In the genomic region with DNA sequence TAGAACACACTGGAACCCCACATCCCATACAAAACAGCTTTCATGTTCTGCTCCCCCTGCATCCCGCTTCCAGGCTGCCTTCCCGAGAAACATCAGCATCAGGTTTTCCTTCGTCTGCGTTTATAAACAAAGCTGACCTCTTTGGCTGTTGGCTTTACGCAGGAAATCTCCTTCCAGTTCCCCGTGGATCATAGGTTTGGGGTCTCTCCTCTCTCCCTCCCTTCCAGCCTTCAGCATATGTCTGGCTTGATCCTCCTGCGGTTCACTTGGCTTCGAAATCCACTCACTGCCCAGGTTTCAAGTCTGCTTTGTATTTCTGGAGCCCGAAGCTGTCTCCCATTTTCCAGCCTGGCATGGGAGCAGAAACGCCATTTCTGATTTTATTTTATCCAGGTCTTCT, we compare ENCODE assay signal across 24 mouse cellular contexts. TPM values are rescaled to one million over a fixed set of nuclear protein-coding genes. Genes with fewer than 3 reads are reported as not detected.
DNase-seq lines count a peak whose midpoint lies in the region; ATAC-seq and TF ChIP-seq lines count a peak whose summit lies in the region.
"Had no signal": no experiment of that assay in that cellular context is flagged by ENCODE, and none has a peak within 500 bp of the region (broad histone marks: within the 10 kb centered on the region; RNA-seq: fewer than 3 reads in every experiment).

No protein-coding gene starts in this region.

- H3K27ac ChIP-seq in olfactory bulb, adult 2 months (ENCODE audit: insufficient read depth, low read depth, low read length) = 0 out of 2 replicates have a peak overlapping the region, but pooled peaks have one; percentile 16
- no peak overlapping the region for H3K27ac ChIP-seq in kidney, embryonic 16.5 days (ENCODE audit: low read length)
- H3K27ac ChIP-seq: embryonic facial prominence, embryonic 10.5 days; heart, embryonic 15.5 days; hindbrain, embryonic 15.5 days; midbrain, embryonic 10.5 days had no signal

- DNase-seq in cerebellum, adult 11 months = peak; percentile 62
- DNase-seq in cerebellum, postnatal 4 days (ENCODE audit: low spot score in 2 of 2) = no peak
- DNase-seq in left cerebral cortex, postnatal 4 days = peak; percentile 51
- DNase-seq in left cerebral cortex, postnatal 10 days (ENCODE audit: extremely low spot score in 1 of 2, low spot score in 2 of 2) = no peak
- peak; percentile 84 for DNase-seq in cerebellum, adult 9-11 months
- DNase-seq in liver = no peak
- DNase-seq: adrenal gland, postnatal 36 days; forebrain, postnatal 0 days; gastrocnemius, postnatal 14 days; heart, postnatal 36 days; kidney, adult 2 months; kidney, postnatal 10 days; layer of hippocampus, postnatal 36 days; liver, postnatal 0 days; lung, postnatal 10 days; right cerebral cortex, postnatal 14 days; spleen, adult 18-20 months had no signal

- ATAC-seq in kidney, embryonic 16.5 days (ENCODE audit: low FRiP score, low TSS enrichment) = no peak
- ATAC-seq: forebrain, postnatal 0 days; liver, postnatal 0 days had no signal

- no peak overlapping the region for H3K4me3 ChIP-seq in olfactory bulb, adult 2 months (ENCODE audit: insufficient read depth, low read depth, low read length)
- no peak overlapping the region for H3K4me3 ChIP-seq in kidney, embryonic 16.5 days (ENCODE audit: low read length)
- H3K4me3 ChIP-seq: embryonic facial prominence, embryonic 10.5 days; heart, embryonic 15.5 days; hindbrain, embryonic 15.5 days; midbrain, embryonic 10.5 days had no signal

- TF ChIP-seq CTCF in olfactory bulb, adult 2 months (IDR thresholded peaks at IDR 0.05; ENCODE audit: insufficient read depth, low read depth, low read length) = no peak

- WGBS in olfactory bulb, adult 2 months = 60% methylated on average over 10 of the region's 10 CpGs
- WGBS in kidney, embryonic 16.5 days = 30% methylated on average over 10 of the region's 10 CpGs

- H3K36me3 ChIP-seq in kidney, embryonic 16.5 days (ENCODE audit: insufficient read depth, low read length) = no peaks in the 10 kb centered on the region
- H3K36me3 ChIP-seq: embryonic facial prominence, embryonic 10.5 days; heart, embryonic 15.5 days; midbrain, embryonic 10.5 days had no signal

- intact Hi-C loops in left cerebral cortex, postnatal 4 days (cut with DNase I) = no loop called here
- intact Hi-C loops in left cerebral cortex, postnatal 10 days (cut with DNase I) = no loop called here

- no peak overlapping the region for H3K9ac ChIP-seq in kidney, embryonic 16.5 days (replicated peaks; ENCODE audit: low read length)
- H3K9ac ChIP-seq: forebrain, postnatal 0 days; heart, embryonic 15.5 days; hindbrain, embryonic 15.5 days; liver, postnatal 0 days had no signal

- peaks cover 28% of the 10 kb centered on the region for H3K4me1 ChIP-seq in olfactory bulb, adult 2 months (ENCODE audit: control insufficient read depth, insufficient read depth, low read length)
- no peaks in the 10 kb centered on the region for H3K4me1 ChIP-seq in kidney, embryonic 16.5 days (ENCODE audit: insufficient read depth, low read length)
- H3K4me1 ChIP-seq: heart, embryonic 15.5 days had no signal

- H3K4me2 ChIP-seq in kidney, embryonic 16.5 days (replicated peaks; ENCODE audit: low read depth, low read length) = no peak overlapping the region
- H3K4me2 ChIP-seq: heart, embryonic 15.5 days; hindbrain, embryonic 15.5 days had no signal

- TF ChIP-seq POLR2A in olfactory bulb, adult 2 months (IDR thresholded peaks at IDR 0.05; ENCODE audit: insufficient read depth, low read depth, low read length) = no peak

- peaks cover 54% of the 10 kb centered on the region for H3K27me3 ChIP-seq in kidney, embryonic 16.5 days (ENCODE audit: insufficient read depth, low read length)

- no peaks in the 10 kb centered on the region for H3K9me3 ChIP-seq in kidney, embryonic 16.5 days (ENCODE audit: low read length)
- H3K9me3 ChIP-seq: embryonic facial prominence, embryonic 10.5 days; heart, embryonic 15.5 days; hindbrain, embryonic 15.5 days; midbrain, embryonic 10.5 days had no signal

RNA-seq across cellular contexts. Expression of gene Smim12, which starts 20.3 kb away (rescaled TPM):
- total RNA-seq in left cerebral cortex, postnatal 4 days (2021) = 10 to 100 TPM; 27.1 to 29.3 TPM
- total RNA-seq in left cerebral cortex, postnatal 10 days (2021) = 10 to 100 TPM; 40.5 to 42.9 TPM
- not detected in 2 replicates for polyA plus RNA-seq in olfactory bulb, adult 2 months (2012; ENCODE audit: insufficient read depth, insufficient read length, low replicate concordance, missing spikeins)
- 66.6 and 74.9 TPM in 2 replicates for polyA plus RNA-seq in kidney, embryonic 16.5 days (2015; fragmentation: Nextera tagmentation; extraction: Ambion mirVana)

RNA-seq across cellular contexts. Expression of gene Dlgap3, which starts 54.3 kb away (rescaled TPM):
- 100 to 1,000 TPM; 111 to 125 TPM for total RNA-seq in left cerebral cortex, postnatal 4 days (2021)
- total RNA-seq in left cerebral cortex, postnatal 10 days (2021) = 100 to 1,000 TPM; 275 to 284 TPM
- not detected in 2 replicates for polyA plus RNA-seq in olfactory bulb, adult 2 months (2012; ENCODE audit: insufficient read depth, insufficient read length, low replicate concordance, missing spikeins)
- 0.40 and 0.41 TPM in 2 replicates for polyA plus RNA-seq in kidney, embryonic 16.5 days (2015; fragmentation: Nextera tagmentation; extraction: Ambion mirVana)
- total RNA-seq: liver, adult 2 months had no signal

Comparison
In these comparisons a context has a peak if more than half of its experiments do, and no peak if none do; other contexts are left out.
1. DNase-seq: peak in cerebellum, adult 11 months (single experiment), left cerebral cortex, postnatal 4 days (single experiment) and cerebellum, adult 9-11 months (single experiment); none in cerebellum, postnatal 4 days (0 of 2), left cerebral cortex, postnatal 10 days (0 of 2) and liver (single experiment).